Mouse (Mus musculus): Measurements from ENCODE around the gene Pitx1. TPM values are rescaled to one million over a fixed set of nuclear protein-coding genes. Genes with fewer than 3 reads are reported as not detected.

The Pitx1 gene
- polyA plus RNA-seq, 3 experiments from 2014 or later: not detected

DNA sequence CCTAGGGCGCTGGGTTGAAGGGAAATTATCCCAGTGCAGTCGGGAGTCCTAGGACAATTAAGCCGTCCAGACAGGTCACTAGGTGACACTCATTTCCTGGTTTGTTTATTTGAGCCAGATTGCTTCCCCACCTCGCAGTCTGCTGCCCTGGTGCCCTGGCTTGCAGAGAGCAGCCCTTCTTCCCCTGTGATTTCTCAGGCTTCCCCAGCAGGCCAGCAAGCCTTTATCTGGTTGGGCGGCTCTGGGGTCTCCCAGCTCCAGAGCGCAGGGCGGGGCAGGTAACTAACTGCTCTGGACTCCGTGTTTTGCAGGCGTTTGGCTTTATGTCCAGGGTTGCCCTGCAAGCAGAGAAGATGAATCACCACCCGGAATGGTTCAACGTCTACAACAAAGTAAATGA is 60.9 kb downstream of the Pitx1 start:
- ATAC-seq: no peak

Other genes with a start within 250 kb of the Pitx1 start
- gene B4galt7, start 236.3 kb downstream of the Pitx1 start, polyA plus RNA-seq (2017; shearing (Covaris generic)): 10 to 100 TPM; 24.5 to 35.8 (median 25.1) TPM
- 10 to 100 TPM; 28.6 to 51.1 (median 40.0) TPM for gene Caml, start 213.2 kb downstream of the Pitx1 start, polyA plus RNA-seq (2017; shearing (Covaris generic))
- 10 to 100 TPM; 62.3 to 67.3 (median 64.0) TPM for gene Ddx46, start 201.2 kb downstream of the Pitx1 start, polyA plus RNA-seq (2017; shearing (Covaris generic))
- 10 to 100 TPM in 2 of 3 experiments, 1 to 10 TPM in 1; 9.8 to 15.8 (median 15.6) TPM for gene B230219D22Rik, start 143.1 kb downstream of the Pitx1 start, polyA plus RNA-seq (2017; shearing (Covaris generic))
- gene Txndc15, start 121.5 kb downstream of the Pitx1 start, polyA plus RNA-seq (2017; shearing (Covaris generic)): 10 to 100 TPM; 22.4 to 29.0 (median 26.0) TPM
- gene Pcbd2, start 108.8 kb downstream of the Pitx1 start, polyA plus RNA-seq (2017; shearing (Covaris generic)): 10 to 100 TPM in 2 of 3 experiments, 1 to 10 TPM in 1; 1.4 to 21.8 (median 11.3) TPM
- not detected for gene Catsper3, start 51.6 kb downstream of the Pitx1 start, polyA plus RNA-seq (2017; shearing (Covaris generic))

All from inflammation-experienced regulatory T-cells, adult 6 months (primary cell).